Mouse (Mus musculus): ENCODE results near the gene Sem1.
"Not testable (repeated sequence)": the region's sequence is repeated elsewhere in the genome, so short reads cannot be mapped to it uniquely, and the experiment has no call there.

The Sem1 gene

GRCm38 (mm10) chr6:6578304-6579149, at the start of gene Sem1:
Sem1 (minus strand) TSS chr6:6578663.
- peak; percentile 90 to 91 for DNase-seq (ENCODE audit: low spot score in 2 of 2)

GRCm38 (mm10) chr6:6622846-6623749, 44.6 kb upstream of the Sem1 start:
- DNase-seq (ENCODE audit: low spot score in 2 of 2) = peak; percentile 12 to 16

GRCm38 (mm10) chr6:6603561-6604544, 25.4 kb upstream of the Sem1 start:
- DNase-seq (ENCODE audit: low spot score in 2 of 2) = no peak

GRCm38 (mm10) chr6:6586313-6586712, 7.8 kb upstream of the Sem1 start:
- no peak for DNase-seq (ENCODE audit: low spot score in 2 of 2)

GRCm38 (mm10) chr6:6581849-6582248, 3.4 kb upstream of the Sem1 start:
- DNase-seq (ENCODE audit: low spot score in 2 of 2) = no peak

- DNase-seq (ENCODE audit: low spot score in 2 of 2) = no peak
These were observed 650 bp downstream of the Sem1 start for GRCm38 (mm10) chr6:6577741-6578284.

- no peak for DNase-seq (ENCODE audit: low spot score in 2 of 2)
These were observed 1.2 kb downstream of the Sem1 start for GRCm38 (mm10) chr6:6577291-6577690.

- DNase-seq (ENCODE audit: low spot score in 2 of 2) = no peak
These were observed 2.7 kb downstream of the Sem1 start for GRCm38 (mm10) chr6:6575796-6576195.

GRCm38 (mm10) chr6:6568436-6568835, 10.0 kb downstream of the Sem1 start:
- no peak for DNase-seq (ENCODE audit: low spot score in 2 of 2)

GRCm38 (mm10) chr6:6563691-6564090, 14.8 kb downstream of the Sem1 start:
- no peak for DNase-seq (ENCODE audit: low spot score in 2 of 2)

- no peak for DNase-seq (ENCODE audit: low spot score in 2 of 2)
These were observed 15.7 kb downstream of the Sem1 start for GRCm38 (mm10) chr6:6562716-6563115.

- DNase-seq (ENCODE audit: low spot score in 2 of 2) = no peak
These were observed 20.8 kb downstream of the Sem1 start for GRCm38 (mm10) chr6:6557647-6558046.

- DNase-seq (ENCODE audit: low spot score in 2 of 2) = no peak
These were observed 26.5 kb downstream of the Sem1 start for GRCm38 (mm10) chr6:6552006-6552405.

GRCm38 (mm10) chr6:6547997-6548396, 30.5 kb downstream of the Sem1 start:
- no peak for DNase-seq (ENCODE audit: low spot score in 2 of 2)

GRCm38 (mm10) chr6:6544255-6544645, 34.2 kb downstream of the Sem1 start:
- DNase-seq (ENCODE audit: low spot score in 2 of 2) = peak; percentile 25 to 49

GRCm38 (mm10) chr6:6543606-6544254, 34.7 kb downstream of the Sem1 start:
- no peak for DNase-seq (ENCODE audit: low spot score in 2 of 2)

- DNase-seq (ENCODE audit: low spot score in 2 of 2) = no peak
These were observed 36.3 kb downstream of the Sem1 start for GRCm38 (mm10) chr6:6542133-6542532.

- DNase-seq (ENCODE audit: low spot score in 2 of 2) = no peak
These were observed 41.5 kb downstream of the Sem1 start for GRCm38 (mm10) chr6:6536781-6537466.

- not testable (repeated sequence) for DNase-seq (ENCODE audit: low spot score in 2 of 2)
These were observed 42.1 kb downstream of the Sem1 start for GRCm38 (mm10) chr6:6536359-6536758.
